Mouse (Mus musculus) lung, postnatal 4 days (tissue): ENCODE measurements around the gene Bap1.

Experiments used
- DNase-seq, 2 experiments: peaks; one replicate each; pipeline ENCODE4 v3.0.0; 2021

The Bap1 gene

DNA sequence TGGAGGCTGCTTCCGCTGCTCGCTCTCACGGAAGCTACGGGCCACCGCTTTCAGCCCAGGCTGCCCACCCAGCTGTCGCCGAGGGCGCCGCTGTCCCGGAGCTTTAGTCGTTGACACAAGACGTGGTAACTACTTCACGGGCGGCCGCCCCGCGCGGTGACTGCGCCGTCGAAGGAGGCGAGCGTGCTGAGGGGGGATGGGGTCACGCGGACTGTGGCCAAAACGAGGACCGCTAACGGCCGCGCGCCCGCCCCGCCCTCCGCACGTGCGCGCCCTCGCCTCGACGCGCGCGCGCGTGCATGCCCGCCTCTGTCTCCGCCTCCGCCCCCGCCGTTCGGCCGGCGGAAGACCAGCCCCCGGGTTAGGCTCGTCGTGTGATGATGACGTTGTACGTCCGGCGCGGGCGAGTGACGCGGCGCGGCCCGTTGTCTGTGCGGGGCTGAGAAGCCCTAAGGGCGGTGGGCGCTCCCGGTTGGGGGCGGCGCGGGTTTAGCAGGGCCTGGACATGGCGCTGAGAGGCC, at the start of gene Bap1, which contains the start of gene Phf7:
Gene Bap1, plus strand, starts transcription at position 367 of the 521 bp plus-strand sequence.
Gene Phf7, minus strand, starts transcription at position 234 of the 521 bp plus-strand sequence.
- DNase-seq = peak; percentile 97

DNA sequence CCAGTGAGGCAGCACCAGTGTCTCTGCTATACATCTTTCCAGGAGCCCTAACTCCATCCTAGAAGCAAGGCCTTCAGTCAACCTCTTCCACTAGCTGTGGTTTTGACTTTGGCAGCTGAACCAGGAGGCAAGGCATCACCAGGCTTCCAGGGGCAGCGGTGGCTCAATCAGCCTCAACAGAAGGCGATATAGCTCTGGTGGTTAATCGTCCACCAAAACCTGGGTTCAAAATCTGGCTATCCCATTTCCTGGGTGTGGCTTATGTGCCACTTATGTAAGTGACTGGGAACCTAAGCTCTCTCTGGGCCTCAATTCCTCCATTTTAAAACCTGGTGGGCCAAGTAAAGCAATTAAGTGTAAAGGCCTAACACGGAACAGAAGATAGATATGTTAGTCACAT, 46.4 kb upstream of the Bap1 start:
- DNase-seq = no peak

DNA sequence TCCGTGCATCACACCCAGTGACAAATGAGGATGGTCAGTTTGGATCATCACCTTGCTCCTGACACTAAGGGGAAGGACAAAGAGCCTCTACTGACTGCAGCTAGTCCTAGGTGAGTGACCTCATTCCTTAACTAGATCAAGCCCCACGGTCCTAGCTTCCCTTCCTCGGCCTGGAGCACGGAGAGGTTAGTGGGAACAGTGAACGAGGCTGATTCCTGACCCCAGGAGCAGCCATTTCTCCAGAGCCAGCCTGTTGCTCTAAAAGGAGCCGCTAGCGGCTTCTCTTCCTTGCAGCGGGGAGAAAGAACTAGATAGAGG, 46.0 kb upstream of the Bap1 start:
- no peak for DNase-seq

DNA sequence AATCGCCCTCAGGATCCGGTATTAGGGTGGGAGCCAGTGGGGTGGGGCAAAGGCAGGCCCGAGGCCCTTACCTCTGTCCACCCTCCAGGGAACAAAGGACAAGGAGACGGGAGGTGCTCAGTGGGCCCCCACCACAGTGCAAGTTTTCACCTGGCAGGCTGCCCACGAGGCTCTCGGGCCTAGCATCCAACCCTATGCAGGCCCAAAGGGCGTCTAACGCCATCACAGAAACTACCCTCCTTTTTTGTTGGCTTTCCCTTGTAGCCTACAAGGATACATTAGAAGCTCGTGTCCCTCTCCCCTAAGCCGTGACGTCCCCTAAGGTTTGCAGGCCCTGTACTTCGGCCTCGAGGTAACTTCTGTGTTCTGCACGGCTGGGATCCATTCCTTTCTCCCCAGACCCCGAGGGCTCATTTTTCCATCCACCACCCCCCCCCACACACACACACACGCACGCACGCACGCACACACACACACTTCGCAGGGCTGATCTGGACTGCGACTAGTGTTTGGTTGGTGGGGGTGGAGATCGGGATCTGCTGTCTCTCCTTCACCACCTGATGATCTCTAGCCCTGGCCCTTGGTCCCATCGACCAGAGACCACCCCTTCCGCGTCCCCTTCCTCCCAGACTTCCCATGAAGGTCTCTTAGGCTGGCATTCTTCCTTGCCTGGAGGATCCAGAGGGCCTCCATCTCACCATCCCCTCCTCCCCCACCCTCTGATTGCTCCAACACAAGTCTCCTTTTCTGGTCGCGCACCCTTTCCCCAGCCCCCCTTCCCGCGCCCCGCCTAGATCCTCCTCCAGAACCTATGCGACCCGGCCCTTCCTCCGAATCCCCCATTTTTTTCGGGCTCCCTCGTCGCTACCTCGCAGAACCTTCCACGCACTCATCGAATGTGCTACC, 45.4 kb upstream of the Bap1 start:
- peak; percentile 69 to 73 for DNase-seq

DNA sequence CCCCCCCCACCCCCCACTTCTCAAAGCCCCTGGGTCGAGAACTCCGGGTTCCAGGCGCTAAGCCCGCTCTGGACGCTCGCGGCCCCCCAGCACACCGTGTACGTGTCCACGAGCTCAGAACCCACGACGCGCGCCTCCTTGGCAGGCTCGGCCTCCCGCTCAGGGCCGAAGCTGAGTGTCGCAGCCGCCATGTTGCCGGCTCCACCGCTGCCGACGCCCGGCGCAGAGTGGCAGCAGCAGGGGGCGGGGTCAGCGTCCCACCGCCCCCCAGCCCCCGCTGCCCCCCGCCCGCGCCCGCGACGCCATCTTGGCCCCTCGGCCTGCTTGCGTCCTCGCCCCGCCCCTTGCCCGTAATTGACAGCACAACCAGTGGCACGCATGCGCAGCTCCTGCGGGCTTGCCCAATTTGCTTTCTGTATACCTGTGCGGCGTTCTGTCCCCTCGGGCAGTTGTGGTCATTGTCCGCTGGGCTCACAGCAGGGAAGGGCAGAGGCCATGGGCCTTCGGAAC, 44.7 kb upstream of the Bap1 start:
- peak; percentile 97 for DNase-seq

DNA sequence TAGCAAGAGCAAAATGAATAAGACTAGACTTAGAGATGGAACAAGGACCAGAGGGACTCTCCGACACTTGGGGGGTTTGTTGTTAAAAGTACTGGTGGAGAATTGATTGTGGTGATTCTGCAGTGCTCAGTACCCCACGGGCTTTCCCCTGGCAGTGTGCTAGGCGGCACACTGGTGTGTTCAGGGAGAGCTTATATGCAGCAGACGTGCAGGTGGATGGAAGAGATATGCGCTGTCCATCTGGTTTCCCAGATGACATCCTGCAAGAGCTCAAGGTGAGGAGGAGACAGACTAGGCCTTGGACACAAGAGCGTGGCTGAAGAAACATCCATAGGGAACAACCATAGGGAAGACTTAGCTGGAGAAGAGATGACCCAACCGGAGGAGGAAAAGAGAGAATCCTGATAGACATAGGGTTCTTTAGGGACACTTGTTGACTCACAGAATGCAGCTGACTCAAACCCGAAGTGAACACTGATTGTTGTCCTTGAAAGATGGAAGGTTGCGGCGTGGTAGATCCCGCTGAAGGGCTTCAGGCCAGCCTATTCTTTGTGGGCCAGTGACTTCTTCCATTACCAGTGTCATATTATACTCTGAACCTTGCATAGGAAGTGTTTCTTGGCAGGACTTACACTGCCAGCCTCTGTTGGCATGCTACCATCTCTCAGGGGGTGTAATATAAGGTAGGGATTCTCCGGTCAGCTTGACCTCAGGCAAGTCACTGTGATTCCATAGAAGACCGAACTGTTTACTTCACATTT, 44.0 kb upstream of the Bap1 start:
- peak in 1 of 2 experiments; percentile 50 for DNase-seq

DNA sequence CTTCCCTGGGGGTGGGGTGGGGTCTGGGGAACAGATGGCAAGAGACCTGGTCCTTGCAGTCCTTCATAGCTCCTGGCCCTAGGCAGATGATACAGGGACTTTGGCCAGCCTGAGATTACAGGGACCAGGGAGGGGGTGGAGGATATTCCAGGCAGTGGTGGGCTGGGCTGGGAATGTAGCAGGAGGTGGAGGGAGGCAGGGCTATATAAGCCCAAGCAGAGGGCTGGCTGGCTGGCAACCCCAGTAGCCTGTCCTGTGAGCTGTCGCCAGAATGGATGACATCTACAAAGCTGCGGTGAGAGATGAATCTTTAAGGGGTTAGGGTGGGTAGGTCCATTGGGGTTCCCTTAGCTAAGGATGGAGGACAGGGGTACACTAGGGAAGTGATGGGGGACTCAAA, 43.2 kb upstream of the Bap1 start, which contains the start of gene Tnnc1:
Gene Tnnc1, plus strand, starts transcription at position 229 of the 400 bp plus-strand sequence.
- no peak for DNase-seq

DNA sequence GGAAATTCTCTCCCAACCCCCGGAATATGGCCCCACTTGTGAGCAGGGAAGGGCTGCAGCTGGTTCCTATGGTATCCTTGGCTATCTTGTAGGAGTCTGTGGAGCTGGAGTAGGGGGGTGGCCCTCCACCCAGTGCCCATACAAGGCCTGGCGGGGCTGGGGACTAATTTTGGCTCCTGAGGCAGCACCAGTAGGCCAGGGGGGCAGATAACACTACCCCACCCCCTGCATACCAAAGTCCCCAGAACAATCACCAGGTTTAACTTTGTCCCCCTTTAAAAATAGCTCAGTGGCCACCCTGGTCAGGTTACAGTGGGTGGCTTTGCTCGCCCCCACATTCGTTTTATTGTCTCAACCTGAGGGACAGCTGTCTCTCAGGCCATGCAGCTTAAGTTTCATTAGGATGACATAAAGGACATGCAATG, 42.1 kb upstream of the Bap1 start:
- no peak for DNase-seq

DNA sequence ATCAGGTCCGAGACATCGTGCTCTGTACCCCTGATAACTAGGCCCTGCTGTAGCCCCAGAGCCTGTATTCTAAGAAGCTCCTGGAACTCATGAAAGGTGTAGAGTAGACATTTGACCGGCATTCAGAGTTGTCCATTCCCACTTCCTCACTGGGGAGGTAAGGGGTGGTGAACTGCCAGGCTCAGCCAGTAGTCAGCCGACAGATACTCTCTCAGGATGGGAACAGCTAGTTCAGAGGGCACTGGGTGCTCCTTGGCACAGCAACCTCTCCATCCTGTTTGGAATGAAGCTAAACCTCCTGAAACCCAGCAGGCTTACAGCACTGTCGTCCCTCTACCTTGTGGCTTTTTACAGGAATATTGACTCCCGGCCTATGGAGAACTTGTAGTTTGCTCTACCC, 39.4 kb upstream of the Bap1 start:
- no peak for DNase-seq

DNA sequence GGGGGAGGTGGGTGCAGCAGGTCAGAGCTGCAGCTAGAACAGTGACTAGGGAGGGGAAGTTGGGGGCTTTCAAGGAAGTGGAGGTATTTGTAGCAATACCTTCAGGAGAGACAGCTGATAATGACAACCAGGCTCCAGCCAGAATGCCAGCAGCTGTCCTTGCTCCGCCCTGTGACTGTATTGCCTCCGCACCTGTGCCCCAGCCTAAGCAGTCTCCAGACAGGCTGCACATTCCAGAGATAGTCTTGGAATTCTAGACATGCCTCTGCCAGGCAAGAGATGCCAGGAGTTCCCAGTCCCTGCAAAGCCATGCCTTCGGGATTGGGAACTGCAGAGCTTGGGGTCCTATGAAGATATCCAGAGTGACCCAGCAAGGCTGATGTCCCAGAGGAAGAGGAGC, 38.8 kb upstream of the Bap1 start:
- peak in 1 of 2 experiments; percentile 60 for DNase-seq

DNA sequence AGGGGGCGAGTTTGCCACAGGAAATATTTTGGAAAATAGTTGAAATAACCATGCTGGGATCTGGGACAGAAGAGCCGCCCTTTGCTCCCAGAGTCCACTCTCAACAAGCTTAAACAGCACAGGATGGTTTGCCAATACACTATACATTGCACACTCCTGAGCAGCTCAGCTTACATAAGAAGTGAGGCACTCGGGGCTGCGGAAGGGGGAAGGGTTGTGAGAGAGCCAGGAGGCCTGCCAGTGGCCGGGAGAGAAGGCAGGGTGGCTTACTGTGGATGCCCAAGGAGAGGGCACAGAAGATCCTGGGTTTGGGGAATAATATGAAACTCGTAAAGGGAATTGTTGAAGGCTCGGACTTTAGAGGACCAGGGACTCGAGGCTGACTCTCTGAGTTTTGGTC, 37.4 kb upstream of the Bap1 start:
- DNase-seq = no peak

DNA sequence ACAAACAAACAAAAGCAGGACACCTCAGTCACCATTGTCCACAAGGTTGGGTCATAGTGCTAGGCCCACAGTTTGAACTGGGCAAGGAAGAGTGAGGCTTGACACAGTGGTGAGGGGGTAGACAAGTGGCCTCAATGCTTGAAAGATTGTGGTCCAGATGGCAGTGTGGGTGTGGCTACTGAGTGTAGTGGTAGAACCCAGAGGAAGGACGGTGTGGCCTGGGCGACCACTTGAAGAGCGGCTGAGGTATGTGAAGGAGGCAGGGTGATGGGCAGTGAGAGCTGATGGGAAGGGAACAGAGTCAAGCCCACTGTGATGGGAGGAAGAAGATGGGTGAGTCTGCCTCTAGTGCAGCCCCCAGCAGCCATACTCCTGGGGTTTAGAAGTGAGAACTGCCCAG, 36.6 kb upstream of the Bap1 start:
- DNase-seq = no peak

DNA sequence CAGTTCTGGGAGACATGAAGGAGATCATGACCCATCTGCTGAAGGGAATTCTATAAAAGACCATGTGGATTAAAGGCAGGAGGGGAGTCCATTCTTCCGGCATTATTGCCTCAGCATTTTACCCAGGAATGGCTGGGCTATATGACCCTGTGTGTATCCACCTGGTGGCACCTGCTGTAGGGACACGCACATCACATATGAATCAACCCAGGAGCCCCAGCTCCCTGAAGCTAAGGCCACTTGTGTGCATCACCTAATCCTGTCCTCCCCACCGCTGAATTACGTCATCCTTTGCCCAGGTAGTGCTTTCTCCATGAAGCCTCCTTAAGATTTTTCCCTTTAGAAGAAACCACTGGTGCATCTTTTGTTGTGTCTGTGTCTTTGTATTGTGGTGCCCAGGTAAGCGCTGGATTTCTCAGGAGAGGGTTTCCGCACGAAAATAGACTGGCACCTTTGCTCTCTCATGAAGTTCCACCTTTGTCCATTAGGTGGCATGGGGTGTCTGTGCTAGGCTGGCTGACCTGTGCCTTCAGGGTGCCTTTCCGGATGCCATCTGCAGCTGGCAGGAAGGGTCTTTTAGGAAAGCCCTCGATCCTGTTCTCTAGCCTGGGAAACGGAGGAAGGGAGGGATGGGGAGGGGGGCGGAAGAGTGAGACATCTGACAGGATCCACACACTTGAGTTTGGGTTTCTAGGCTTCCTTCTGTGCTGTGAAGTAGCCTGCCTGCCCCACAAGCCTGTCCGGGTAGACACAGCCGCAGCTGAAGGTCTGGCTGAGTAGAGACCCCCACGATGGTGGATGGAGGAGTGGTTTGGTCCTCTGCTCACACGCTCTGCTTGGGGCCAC, 35.9 kb upstream of the Bap1 start:
- DNase-seq = peak; percentile 71 to 86

DNA sequence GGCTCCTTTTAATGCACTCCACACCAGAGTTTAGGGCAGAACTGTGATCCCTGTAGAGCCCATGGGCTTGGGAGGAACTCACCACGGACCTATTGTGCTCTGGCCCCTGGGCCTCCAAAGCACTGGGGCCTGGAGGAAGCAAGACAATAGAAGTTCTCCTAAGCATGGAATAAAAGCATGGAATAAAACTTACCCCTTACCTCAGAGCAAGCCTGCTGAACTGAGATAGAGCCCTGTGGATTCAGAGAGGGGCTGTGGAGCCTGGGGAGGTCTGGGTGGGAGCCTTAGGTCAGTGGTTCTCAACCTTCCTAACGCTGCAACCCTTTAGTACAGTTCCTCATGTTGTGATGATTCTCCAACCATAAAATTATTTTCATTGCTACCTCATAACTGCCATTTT, 34.4 kb upstream of the Bap1 start, which contains the start of gene Nisch:
Gene Nisch, minus strand, starts transcription at position 101 of the 400 bp plus-strand sequence.
- DNase-seq = no peak

DNA sequence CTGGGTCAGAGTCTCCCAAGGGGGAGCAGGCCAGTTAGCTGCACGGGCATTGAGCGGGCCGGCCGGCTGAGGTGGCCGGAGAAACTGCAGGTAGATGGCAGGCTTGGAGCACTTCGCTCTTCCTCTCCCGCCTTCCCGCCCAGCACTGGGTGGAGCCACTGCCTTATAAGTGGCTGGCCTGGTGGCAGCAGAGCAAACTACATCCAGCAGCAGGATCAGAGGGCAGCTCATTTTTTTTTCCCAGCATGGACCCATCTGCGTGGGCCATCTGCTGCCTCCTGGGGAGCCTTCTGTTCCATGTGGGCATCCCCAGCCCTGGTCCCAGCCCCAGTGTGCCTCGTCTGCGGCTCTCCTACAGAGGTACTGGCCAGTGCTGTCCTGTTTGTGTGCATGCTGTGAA, 33.6 kb upstream of the Bap1 start, which contains the start of gene Sema3g:
Gene Sema3g, plus strand, starts transcription at position 195 of the 400 bp plus-strand sequence.
- DNase-seq = peak; percentile 88 to 91

DNA sequence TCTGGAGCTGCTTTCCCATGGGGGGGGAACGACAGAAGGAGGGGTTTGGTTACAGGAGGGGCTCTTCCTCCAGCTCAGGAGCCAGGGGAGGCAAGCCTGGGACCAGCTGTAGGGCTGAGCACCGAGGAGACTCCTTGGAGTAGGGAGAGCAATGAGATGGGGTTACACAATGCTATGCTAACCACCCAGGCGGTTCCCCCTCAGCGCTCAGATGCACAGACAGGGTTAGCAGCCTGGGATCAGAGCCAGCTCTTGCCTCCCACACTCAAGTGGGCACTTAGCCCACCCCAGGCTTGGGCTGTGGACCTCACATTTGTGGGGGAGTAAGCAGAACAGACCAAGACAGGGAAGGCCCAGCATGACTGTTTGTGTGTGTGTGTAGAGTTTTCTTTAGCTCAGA, 24.3 kb upstream of the Bap1 start:
- peak; percentile 76 to 90 for DNase-seq

DNA sequence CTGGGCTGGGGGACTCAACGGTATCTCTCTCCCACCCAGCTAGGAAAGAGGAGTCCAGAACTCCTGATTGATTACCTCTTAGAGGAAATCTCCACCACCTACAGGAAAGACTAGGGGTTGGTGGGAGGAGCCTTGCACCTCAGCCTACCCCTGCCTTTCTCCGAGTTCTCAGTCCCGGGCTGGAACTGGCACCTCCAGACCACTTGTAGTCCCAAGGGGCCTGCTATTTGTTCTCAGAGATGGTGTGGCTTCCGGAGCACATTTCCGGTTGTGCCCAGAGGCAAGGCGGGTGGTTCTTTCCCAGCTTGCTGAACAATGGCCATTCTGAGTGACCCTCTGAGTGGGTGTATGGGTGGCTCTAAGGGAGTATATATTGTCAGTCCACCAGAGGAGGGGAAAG, 23.0 kb upstream of the Bap1 start:
- DNase-seq = peak; percentile 68 to 82

DNA sequence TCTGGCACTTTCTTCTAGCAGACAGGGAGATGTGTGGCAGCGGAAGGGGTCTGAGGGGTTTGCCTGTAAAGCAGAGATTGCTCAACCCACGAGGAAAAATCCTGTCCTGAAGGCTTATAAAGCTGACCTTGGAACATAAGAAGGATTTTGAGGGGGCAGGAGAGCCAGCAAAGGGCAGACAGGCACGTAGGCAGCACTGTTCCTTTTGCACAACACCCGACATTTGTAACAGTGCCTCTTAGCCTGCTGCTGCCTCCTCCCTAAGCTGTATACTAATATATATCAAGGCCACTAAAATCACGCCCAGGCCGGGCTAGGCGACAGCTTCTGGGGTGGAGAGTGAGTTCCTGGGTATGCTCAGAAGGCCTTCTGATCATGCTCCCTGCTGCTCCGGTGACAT, 20.8 kb upstream of the Bap1 start:
- peak in 1 of 2 experiments; percentile 28 for DNase-seq

DNA sequence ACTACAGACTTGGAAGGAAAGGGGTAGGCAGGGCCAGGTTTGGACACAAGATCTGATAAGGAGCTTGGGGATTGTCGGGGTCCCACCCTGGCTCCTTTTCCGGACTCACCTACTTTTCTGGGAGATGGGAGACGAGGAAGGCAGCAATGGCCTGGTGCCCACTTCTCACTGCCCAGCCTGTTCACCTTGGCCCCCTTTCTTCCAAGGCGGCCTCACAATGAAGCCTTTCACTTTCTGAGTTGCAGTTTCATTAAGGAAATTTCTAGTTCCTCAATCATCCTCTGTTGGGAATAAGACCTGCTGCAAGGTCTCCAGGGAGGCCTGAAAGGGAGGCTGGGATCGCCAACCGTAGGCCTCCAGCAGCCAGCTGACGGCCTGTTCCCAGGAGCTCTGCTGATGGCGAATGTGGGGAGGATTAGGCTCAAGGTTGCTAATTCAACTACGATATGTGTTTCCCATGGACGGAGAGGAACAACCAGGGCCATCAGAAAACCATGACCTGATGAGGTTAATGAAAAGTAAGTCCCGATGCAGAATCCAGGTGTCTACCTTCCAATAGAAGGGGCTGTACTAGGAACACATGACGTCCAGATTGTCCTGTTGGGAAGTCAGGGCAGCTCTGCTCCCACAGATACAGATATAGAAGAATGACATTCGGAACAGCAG, 18.7 kb upstream of the Bap1 start:
- DNase-seq = peak; percentile 32 to 40

DNA sequence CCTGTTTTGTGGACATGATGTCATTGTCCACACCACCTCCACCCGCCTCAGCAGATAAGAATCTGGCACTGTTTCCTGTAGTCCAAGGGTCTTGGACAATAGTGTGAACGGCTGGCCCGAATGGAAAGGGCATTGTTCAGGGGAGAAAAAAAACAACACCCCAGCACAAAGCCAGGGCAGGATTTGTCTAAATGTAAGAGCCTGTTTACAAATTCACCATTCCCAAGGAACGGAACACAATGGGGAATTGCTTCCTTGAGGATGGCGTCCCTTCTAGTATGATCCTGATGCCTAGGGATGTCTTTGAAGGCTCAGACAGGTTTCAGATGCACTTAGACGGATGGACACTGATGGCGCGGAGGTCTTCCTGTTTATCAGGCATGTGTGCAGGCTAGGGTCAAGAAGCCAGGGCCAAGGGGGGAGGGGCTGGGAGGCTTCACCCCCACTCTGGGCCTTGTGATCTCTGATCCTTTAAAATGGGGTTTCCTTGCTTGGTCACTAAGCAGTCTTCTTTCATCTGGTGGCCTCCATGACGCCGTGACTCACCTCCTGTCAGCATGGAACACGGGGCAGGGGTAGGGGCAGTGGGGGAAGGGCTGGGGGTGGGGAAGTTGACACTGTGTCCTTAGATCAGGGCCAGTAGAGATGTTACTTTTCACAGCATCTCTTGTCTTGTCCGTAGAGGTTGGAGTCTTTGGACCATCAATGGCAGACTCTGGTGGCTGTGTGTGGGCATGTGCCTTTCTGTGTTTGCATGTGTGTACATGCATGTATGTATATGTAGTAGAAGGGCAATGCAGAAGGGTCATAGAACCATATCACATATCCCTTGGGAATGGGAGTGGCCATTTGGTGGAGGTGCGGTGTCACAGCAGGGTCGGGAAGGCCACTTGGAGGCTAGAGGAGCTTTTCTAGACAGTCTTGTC, 17.9 kb upstream of the Bap1 start:
- DNase-seq = peak; percentile 65 to 83
